In the genomic region with DNA sequence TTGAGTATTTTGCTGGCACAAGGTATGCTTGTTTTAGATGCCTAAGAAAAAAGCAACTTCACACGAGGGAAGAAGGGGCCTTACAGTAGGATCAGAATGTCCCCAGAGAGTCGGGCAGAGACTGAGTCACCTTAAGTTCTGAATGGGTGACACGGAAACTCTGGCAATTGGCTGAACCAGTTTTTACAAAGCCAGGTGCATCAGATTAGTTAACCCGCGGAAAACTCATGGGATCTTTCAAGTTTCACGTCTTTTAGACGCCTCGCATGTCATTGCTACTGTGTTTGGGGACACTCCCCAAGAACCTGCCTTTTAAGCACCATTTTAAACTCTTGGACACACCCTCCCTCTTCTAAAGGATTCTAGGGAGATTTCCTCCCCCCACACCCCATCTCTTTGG, we compare ENCODE assay signal across 9 mouse cellular contexts. TPM values are rescaled to one million over a fixed set of nuclear protein-coding genes. Genes with fewer than 3 reads are reported as not detected.
DNase-seq lines count a peak whose midpoint lies in the region; ATAC-seq and TF ChIP-seq lines count a peak whose summit lies in the region.
"Had no signal": no experiment of that assay in that cellular context is flagged by ENCODE, and none has a peak within 500 bp of the region (broad histone marks: within the 10 kb centered on the region; RNA-seq: fewer than 3 reads in every experiment).

No protein-coding gene starts in this region.

- 12% methylated on average over 8 of the region's 8 CpGs for WGBS in embryonic facial prominence, embryonic 14.5 days
- 21% methylated on average over 8 of the region's 8 CpGs for WGBS in forebrain, postnatal 0 days
- WGBS in midbrain, postnatal 0 days = 20% methylated on average over 8 of the region's 8 CpGs

- peak overlapping the region; percentile 93 for H3K4me3 ChIP-seq in layer of hippocampus, adult 2 months
- H3K4me3 ChIP-seq in embryonic facial prominence, embryonic 14.5 days (ENCODE audit: low read depth, low read length) = peak overlapping the region; percentile 63
- peak overlapping the region; percentile 81 for H3K4me3 ChIP-seq in forebrain, postnatal 0 days (ENCODE audit: low read depth, low read length)
- peak overlapping the region; percentile 77 for H3K4me3 ChIP-seq in midbrain, postnatal 0 days (ENCODE audit: low read depth, low read length)

- no peaks in the 10 kb centered on the region for H3K9me3 ChIP-seq in embryonic facial prominence, embryonic 14.5 days (ENCODE audit: control insufficient read depth, low read length)
- no peaks in the 10 kb centered on the region for H3K9me3 ChIP-seq in forebrain, postnatal 0 days (ENCODE audit: low read length)
- no peaks in the 10 kb centered on the region for H3K9me3 ChIP-seq in midbrain, postnatal 0 days (ENCODE audit: low read length)

- ATAC-seq in embryonic facial prominence, embryonic 14.5 days (ENCODE audit: low read depth) = no peak
- ATAC-seq in forebrain, postnatal 0 days = no peak
- no peak for ATAC-seq in midbrain, postnatal 0 days (ENCODE audit: low FRiP score)
- no peak for ATAC-seq in megakaryocyte progenitor cell, adult 5-6 weeks (replicated peaks; ENCODE audit: poor library complexity)
- ATAC-seq: Patski had no signal

- peaks cover 26% of the 10 kb centered on the region for H3K27me3 ChIP-seq in embryonic facial prominence, embryonic 14.5 days (replicated peaks; ENCODE audit: control insufficient read depth, insufficient read depth, low read length)
- no peaks in the 10 kb centered on the region for H3K27me3 ChIP-seq in forebrain, postnatal 0 days (ENCODE audit: insufficient read depth, low read length)
- H3K27me3 ChIP-seq in midbrain, postnatal 0 days (ENCODE audit: insufficient read depth, low read length) = no peaks in the 10 kb centered on the region

- DNase-seq in layer of hippocampus, adult 2 months (ENCODE audit: low spot score in 2 of 2) = no peak
- DNase-seq in layer of hippocampus, postnatal 25 days (ENCODE audit: extremely low spot score in 1 of 2, low spot score in 1 of 2) = no peak
- DNase-seq in embryonic facial prominence, embryonic 14.5 days (ENCODE audit: low spot score) = peak; percentile 26
- no peak for DNase-seq in forebrain, postnatal 0 days
- no peak for DNase-seq in midbrain, postnatal 0 days (ENCODE audit: low spot score)
- DNase-seq in urinary bladder, postnatal 36 days (ENCODE audit: low spot score in 2 of 2) = no peak
- DNase-seq: thymus, adult 2 months had no signal

- no peaks in the 10 kb centered on the region for H3K36me3 ChIP-seq in embryonic facial prominence, embryonic 14.5 days (ENCODE audit: control insufficient read depth, insufficient read depth, low read length)
- no peaks in the 10 kb centered on the region for H3K36me3 ChIP-seq in forebrain, postnatal 0 days (ENCODE audit: insufficient read depth)
- no peaks in the 10 kb centered on the region for H3K36me3 ChIP-seq in midbrain, postnatal 0 days (ENCODE audit: insufficient read depth, low read length)

- no peak for TF ChIP-seq CTCF in layer of hippocampus, adult 2 months (conservative IDR thresholded peaks at IDR 0.05)
- no peak for TF ChIP-seq CTCF in forebrain, postnatal 0 days (IDR thresholded peaks at IDR 0.05; ENCODE audit: low read depth)
- TF ChIP-seq CTCF in midbrain, postnatal 0 days (IDR thresholded peaks at IDR 0.05) = no peak

- H3K9ac ChIP-seq in embryonic facial prominence, embryonic 14.5 days (ENCODE audit: low read depth, low read length) = no peak overlapping the region; the same call in 1 of the 2 replicates
- peak overlapping the region; percentile 83 for H3K9ac ChIP-seq in forebrain, postnatal 0 days
- H3K9ac ChIP-seq in midbrain, postnatal 0 days (replicated peaks; ENCODE audit: low read length, poor library complexity, severe bottlenecking) = peak overlapping the region; percentile 78; the same call in 1 of the 2 replicates

- peak overlapping the region; percentile 89 for H3K27ac ChIP-seq in layer of hippocampus, adult 2 months
- H3K27ac ChIP-seq in embryonic facial prominence, embryonic 14.5 days (replicated peaks; ENCODE audit: low read depth, low read length) = no peak overlapping the region
- H3K27ac ChIP-seq in forebrain, postnatal 0 days (ENCODE audit: low read depth, low read length) = no peak overlapping the region
- no peak overlapping the region for H3K27ac ChIP-seq in midbrain, postnatal 0 days (ENCODE audit: low read depth, low read length)

- peak overlapping the region; percentile 95 for H3K4me2 ChIP-seq in embryonic facial prominence, embryonic 14.5 days (ENCODE audit: low read depth, low read length)
- peak overlapping the region; percentile 74 for H3K4me2 ChIP-seq in forebrain, postnatal 0 days (ENCODE audit: low read depth)
- peak overlapping the region; percentile 77 for H3K4me2 ChIP-seq in midbrain, postnatal 0 days (ENCODE audit: low read depth, low read length, poor library complexity, severe bottlenecking)

- no peaks in the 10 kb centered on the region for H3K4me1 ChIP-seq in embryonic facial prominence, embryonic 14.5 days (ENCODE audit: control insufficient read depth, insufficient read depth, low read length)
- peaks cover 6% of the 10 kb centered on the region; the same call in 1 of the 2 replicates for H3K4me1 ChIP-seq in forebrain, postnatal 0 days (ENCODE audit: insufficient read depth)
- H3K4me1 ChIP-seq in midbrain, postnatal 0 days (ENCODE audit: insufficient read depth, low read length) = no peaks in the 10 kb centered on the region

RNA-seq across cellular contexts. Expression of gene Tmem108, which starts 1.3 kb away (rescaled TPM):
- 10 to 100 TPM; 40.7 to 46.1 TPM for total RNA-seq in layer of hippocampus, adult 2 months (2021)
- total RNA-seq in layer of hippocampus, postnatal 25 days (2021) = 10 to 100 TPM; 34.7 to 44.2 TPM
- polyA plus RNA-seq in embryonic facial prominence, embryonic 14.5 days (2014; fragmentation: Nextera tagmentation; extraction: Ambion mirVana) = 9.9 and 11.6 TPM in 2 replicates
- 31.5 and 33.2 TPM in 2 replicates for total RNA-seq in forebrain, postnatal 0 days (2014; rRNA removed)
- polyA plus RNA-seq in forebrain, postnatal 0 days (2015; fragmentation: Nextera tagmentation; extraction: Ambion mirVana) = 42.7 and 52.7 TPM in 2 replicates
- total RNA-seq in midbrain, postnatal 0 days (2014; rRNA removed) = 16.9 and 25.2 TPM in 2 replicates
- polyA plus RNA-seq in midbrain, postnatal 0 days (2015; fragmentation: Nextera tagmentation; extraction: Ambion mirVana) = 20.2 and 24.8 TPM in 2 replicates
- 0.37 and 0.73 TPM in 2 replicates for total RNA-seq in megakaryocyte progenitor cell, adult 5-6 weeks (2015)
- total RNA-seq in megakaryocyte progenitor cell, adult 5-6 weeks (2017) = 0.04 and 0.81 TPM in 2 replicates
- polyA plus RNA-seq: Patski had no signal
